Mouse (Mus musculus) bone marrow macrophage, adult 2 months (primary cell): ENCODE measurements around the gene Ulk4.

Source experiments
- CTCF ChIP-seq: IDR thresholded peaks from 2 replicates; pipeline ENCODE4 v1.5.1; 2012; ENCODE audit warnings: low read depth, mild to moderate bottlenecking, low read length, moderate library complexity
- POLR2A ChIP-seq: IDR thresholded peaks from 2 replicates; pipeline ENCODE4 v1.6.1; 2012; ENCODE audit warnings: mild to moderate bottlenecking, low read depth, low read length, borderline replicate concordance

DNA sequence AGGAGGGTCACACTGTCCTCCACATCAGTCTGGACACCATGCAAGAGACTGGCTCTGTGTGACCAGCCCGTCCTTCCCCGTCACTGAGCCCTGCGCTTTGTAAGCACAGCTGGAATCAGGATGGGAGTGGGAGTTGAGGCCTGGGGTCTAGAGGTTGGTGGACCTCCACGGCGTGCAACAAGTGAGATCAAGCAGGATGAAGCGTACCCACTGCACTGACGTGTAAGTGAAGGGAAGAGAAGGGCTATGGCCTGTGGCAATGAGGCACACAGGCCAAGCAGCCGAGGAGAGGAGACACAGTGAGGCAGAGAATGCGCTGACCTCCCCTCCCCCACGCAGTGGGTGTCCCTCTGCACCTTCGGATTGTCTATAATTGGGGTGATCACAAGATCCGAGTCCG, 22.2 kb downstream of the Ulk4 start:
- TF ChIP-seq POLR2A (no peak), CTCF (no peak)
